Mouse (Mus musculus) ES-Bruce4 (cell line): ENCODE data around the gene Tpst1.

Experiments used
- CTCF ChIP-seq: IDR thresholded peaks from one replicate; pipeline ENCODE4 v1.8.1; 2011; ENCODE audit warnings: low read depth, low read length
- EP300 ChIP-seq: IDR thresholded peaks from 2 replicates; pipeline ENCODE4 v1.6.1; 2011; ENCODE audit warnings: low read depth, low read length; ENCODE audit not compliant: insufficient read depth
- POLR2A ChIP-seq: IDR thresholded peaks from one replicate; pipeline ENCODE4 v1.8.1; 2011; ENCODE audit warnings: low read length; ENCODE audit not compliant: insufficient read depth

DNA sequence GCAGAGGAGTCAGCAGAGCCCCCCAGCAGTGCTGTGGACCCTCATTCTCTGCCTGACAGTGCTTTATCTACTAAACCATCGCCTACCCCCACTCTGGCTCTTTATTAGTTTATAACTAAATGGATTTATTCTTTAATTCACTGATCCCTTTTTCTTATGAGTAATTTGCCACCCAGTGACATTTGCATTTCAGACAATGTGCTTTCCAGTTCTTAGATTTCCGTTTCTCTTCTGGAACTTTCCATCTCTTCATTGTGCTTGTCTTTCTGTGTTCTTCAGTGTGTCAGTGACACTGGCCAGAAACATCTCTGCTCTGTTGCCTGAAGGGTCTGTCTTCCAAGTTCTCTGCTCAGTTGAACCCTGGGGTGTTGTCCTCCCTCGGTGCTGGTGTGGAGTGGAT is 46.1 kb downstream of the Tpst1 start:
- TF ChIP-seq POLR2A (no peak), EP300 (no peak), CTCF (no peak)
